Mouse (Mus musculus) lung, postnatal 36 days (tissue): ENCODE data around the gene Prkn.
"Not testable (repeated sequence)": the region's sequence is repeated elsewhere in the genome, so short reads cannot be mapped to it uniquely, and the experiment has no call there.

Source experiments
- DNase-seq: peaks from one replicate; pipeline ENCODE4 v3.0.0; 2022; ENCODE audit warnings: mixed read lengths

The Prkn gene

GRCm38 (mm10) chr17:11933737-11934136, 1093.6 kb downstream of the Prkn start:
- no peak for DNase-seq

- no peak for DNase-seq
Observed at GRCm38 (mm10) chr17:11947436-11947835, 1107.3 kb downstream of the Prkn start.

GRCm38 (mm10) chr17:11949551-11950197, 1109.5 kb downstream of the Prkn start:
- no peak for DNase-seq

GRCm38 (mm10) chr17:11950198-11950594, 1110.0 kb downstream of the Prkn start:
- DNase-seq: no peak

GRCm38 (mm10) chr17:11955317-11955716, 1115.1 kb downstream of the Prkn start:
- DNase-seq: no peak

GRCm38 (mm10) chr17:11960492-11960891, 1120.3 kb downstream of the Prkn start:
- no peak for DNase-seq

GRCm38 (mm10) chr17:11962808-11963207, 1122.6 kb downstream of the Prkn start:
- DNase-seq: no peak

GRCm38 (mm10) chr17:11970160-11970559, 1130.0 kb downstream of the Prkn start:
- no peak for DNase-seq

- no peak for DNase-seq
Observed at GRCm38 (mm10) chr17:11972550-11972949, 1132.4 kb downstream of the Prkn start.

GRCm38 (mm10) chr17:11972969-11973787, 1133.0 kb downstream of the Prkn start:
- DNase-seq: no peak

GRCm38 (mm10) chr17:11975062-11975607, 1135.0 kb downstream of the Prkn start:
- DNase-seq: peak; percentile 63

- no peak for DNase-seq
Observed at GRCm38 (mm10) chr17:11978260-11978821, 1138.2 kb downstream of the Prkn start.

GRCm38 (mm10) chr17:11981666-11982065, 1141.5 kb downstream of the Prkn start:
- DNase-seq: no peak

- no peak for DNase-seq
Observed at GRCm38 (mm10) chr17:11988110-11988837, 1148.1 kb downstream of the Prkn start.

- DNase-seq: no peak
Observed at GRCm38 (mm10) chr17:11989296-11989695, 1149.1 kb downstream of the Prkn start.

- DNase-seq: no peak
Observed at GRCm38 (mm10) chr17:11990386-11991087, 1150.4 kb downstream of the Prkn start.

- DNase-seq: peak; percentile 58
Observed at GRCm38 (mm10) chr17:11993249-11993648, 1153.1 kb downstream of the Prkn start.

- DNase-seq: no peak
Observed at GRCm38 (mm10) chr17:11994252-11994651, 1154.1 kb downstream of the Prkn start.

- not testable (repeated sequence) for DNase-seq
Observed at GRCm38 (mm10) chr17:11994754-11995153, 1154.6 kb downstream of the Prkn start.

GRCm38 (mm10) chr17:11995522-11995921, 1155.3 kb downstream of the Prkn start:
- DNase-seq: no peak

- DNase-seq: no peak
Observed at GRCm38 (mm10) chr17:11996311-11996710, 1156.1 kb downstream of the Prkn start.

- no peak for DNase-seq
Observed at GRCm38 (mm10) chr17:12000285-12000684, 1160.1 kb downstream of the Prkn start.
